Mouse (Mus musculus): Measurements from ENCODE around the gene Zfp655.

DNA sequence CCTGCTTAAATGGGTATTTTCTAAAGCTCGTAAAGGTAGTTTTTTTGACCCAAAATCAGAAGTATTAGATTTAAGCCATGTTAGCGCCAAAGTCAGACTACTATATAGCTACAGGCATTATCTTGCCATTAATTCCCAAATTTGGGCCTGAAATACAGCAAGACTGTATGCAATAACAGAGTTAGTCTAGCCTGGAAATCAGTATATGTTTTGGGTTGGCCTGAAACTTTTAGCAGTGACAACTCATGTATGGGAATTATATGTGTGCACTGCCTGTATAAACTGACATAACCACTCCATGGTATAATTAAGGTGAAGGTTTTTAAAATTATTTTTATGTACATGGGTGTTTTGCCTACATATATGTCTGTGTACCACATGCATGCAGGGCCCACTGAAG is 39.6 kb upstream of the Zfp655 start, which contains the start of gene Atp5j2:
- no peak for TF ChIP-seq CTCF (IDR thresholded peaks at IDR 0.05; ENCODE audit: low read depth)
- TF ChIP-seq EP300 (optimal IDR thresholded peaks at IDR 0.05): no peak

All from stomach, postnatal 0 days (tissue).